Mouse (Mus musculus) forebrain, embryonic 12.5 days (tissue): ENCODE measurements at regions not wholly inside any gene's neighbourhood (a gene's known extent, or its start where the extent isn't known, plus 50 kb on each side); places are given as distances from the start of the nearest gene placed in this dataset.
A peak's percentile ranks its signal among the peaks of the same experiment; 100 is the strongest.

Experiments
- ATAC-seq: fragments of 200-750 bp; cut with Nextera tagmentation; 2 replicates; pipeline ENCODE4 v1.8.0; 2017; ENCODE audit warnings: moderate TSS enrichment; ENCODE audit not compliant: low FRiP score
- H3K27ac ChIP-seq: fragments of 300-500 bp; sonication (generic); 2 replicates; pipeline ENCODE4 v1.5.1; 2016; ENCODE audit warnings: mild to moderate bottlenecking
- H3K27me3 ChIP-seq: fragments of 300-500 bp; sonication (generic); 2 replicates; pipeline ENCODE4 v1.6.1; 2016; ENCODE audit warnings: mild to moderate bottlenecking
- H3K36me3 ChIP-seq: fragments of 300-500 bp; sonication (generic); replicated peaks from 2 replicates; pipeline ENCODE4 v1.6.1; 2016; ENCODE audit warnings: mild to moderate bottlenecking
- H3K4me1 ChIP-seq: fragments of 300-500 bp; sonication (generic); 2 replicates; pipeline ENCODE4 v1.6.1; 2016
- H3K4me2 ChIP-seq: fragments of 300-500 bp; sonication (generic); 2 replicates; pipeline ENCODE4 v1.6.1; 2016; ENCODE audit warnings: mild to moderate bottlenecking, moderate library complexity
- H3K4me3 ChIP-seq: fragments of 300-500 bp; sonication (generic); replicated peaks from 2 replicates; pipeline ENCODE4 v1.5.1; 2016; ENCODE audit warnings: mild to moderate bottlenecking
- H3K9ac ChIP-seq: fragments of 300-500 bp; sonication (generic); 2 replicates; pipeline ENCODE4 v1.6.1; 2016; ENCODE audit warnings: mild to moderate bottlenecking
- H3K9me3 ChIP-seq: fragments of 300-500 bp; sonication (generic); 2 replicates; pipeline ENCODE4 v1.6.1; 2016
- WGBS: fragments of 180-500 bp; shearing (Covaris S2); methylation state at CpG from one replicate; pipeline ENCODE4 v1.1.7; 2016; 5-methylcytosine and 5-hydroxymethylcytosine counted together

DNA sequence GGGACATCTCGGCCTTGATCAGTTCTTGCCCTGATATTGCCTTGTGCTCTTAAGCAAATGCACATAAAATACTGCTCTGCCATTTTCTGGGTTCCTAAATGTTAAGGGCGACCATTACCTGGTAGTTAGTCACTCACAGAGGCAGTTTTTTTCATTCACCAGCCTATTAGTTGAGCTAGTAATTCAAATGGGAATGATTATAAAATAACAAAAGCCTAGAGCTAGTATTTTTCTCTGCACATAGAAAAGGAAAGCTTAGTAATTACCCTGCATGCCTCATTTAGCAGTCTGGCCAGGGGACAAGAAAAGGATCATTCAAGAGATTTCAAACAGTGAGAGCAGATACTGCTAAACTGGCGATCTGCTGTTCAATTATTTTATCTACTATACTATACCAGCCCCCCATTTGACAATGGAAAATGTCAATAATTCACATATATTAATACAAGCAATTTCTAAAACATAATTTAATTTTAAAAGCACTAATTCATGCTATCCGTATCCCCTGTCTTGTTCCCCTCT lies 645.1 kb downstream of the Pdha2 start:
- Histone ChIP-seq H3K4me3 (no peak overlapping the region), H3K27me3 (no peaks in the 10 kb centered on the region), H3K4me2 (no peak overlapping the region), H3K9ac (no peak overlapping the region), H3K9me3 (no peaks in the 10 kb centered on the region), H3K27ac (no peak overlapping the region), H3K36me3 (no peaks in the 10 kb centered on the region), H3K4me1 (no peaks in the 10 kb centered on the region)
- ATAC-seq = peak; percentile 57; the same call in 1 of the 2 replicates
- WGBS = 44% methylated on average over 4 of the region's 4 CpGs

DNA sequence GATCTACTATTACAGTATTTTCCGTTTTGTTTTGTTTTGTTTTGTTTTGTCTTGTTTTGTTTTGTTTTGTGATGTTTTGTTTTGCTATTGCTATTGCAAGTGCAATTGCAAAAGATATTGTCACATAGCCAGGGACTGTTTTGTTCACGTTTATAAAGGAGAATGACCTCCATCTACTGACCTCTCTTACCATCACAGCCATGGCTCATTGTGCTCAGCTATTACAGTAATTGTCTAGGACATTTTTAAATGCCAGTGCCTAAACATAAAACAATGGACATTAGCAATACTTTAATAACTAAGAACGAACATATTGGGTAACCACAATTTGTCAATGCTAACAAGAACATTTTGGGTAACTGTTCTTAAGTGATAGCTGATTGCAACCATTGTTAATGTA lies 657.4 kb downstream of the Pdha2 start:
- Histone ChIP-seq H3K27me3 (no peaks in the 10 kb centered on the region), H3K36me3 (no peaks in the 10 kb centered on the region), H3K9ac (no peak overlapping the region), H3K27ac (no peak overlapping the region), H3K4me3 (no peak overlapping the region), H3K4me1 (no peaks in the 10 kb centered on the region), H3K9me3 (no peaks in the 10 kb centered on the region), H3K4me2 (no peak overlapping the region)
- ATAC-seq = no peak
- WGBS = 74% methylated on average over 3 of the region's 3 CpGs

GRCm38 (mm10) chr3:140548483-140548882 lies 663.7 kb downstream of the Pdha2 start:
- H3K4me3 ChIP-seq = no peak overlapping the region
- WGBS = 81% methylated on average over 3 of the region's 3 CpGs
- ATAC-seq = no peak

GRCm38 (mm10) chr3:140531747-140532502 lies 680.2 kb downstream of the Pdha2 start:
- 74% methylated on average over 6 of the region's 6 CpGs for WGBS
- ATAC-seq = no peak
- no peaks in the 10 kb centered on the region for H3K9me3 ChIP-seq
- H3K27ac ChIP-seq = no peak overlapping the region
- no peaks in the 10 kb centered on the region for H3K4me1 ChIP-seq
- H3K36me3 ChIP-seq = no peaks in the 10 kb centered on the region
- H3K9ac ChIP-seq = no peak overlapping the region
- no peak overlapping the region for H3K4me2 ChIP-seq
- H3K4me3 ChIP-seq = no peak overlapping the region
- no peaks in the 10 kb centered on the region for H3K27me3 ChIP-seq

More at GRCm38 (mm10) chr3:140548483-140548882, 663.7 kb downstream of the Pdha2 start:
- no peaks in the 10 kb centered on the region for H3K27me3 ChIP-seq
- H3K4me2 ChIP-seq = no peak overlapping the region
- no peak overlapping the region for H3K9ac ChIP-seq
- H3K27ac ChIP-seq = no peak overlapping the region
- no peaks in the 10 kb centered on the region for H3K36me3 ChIP-seq
- no peaks in the 10 kb centered on the region for H3K4me1 ChIP-seq
- H3K9me3 ChIP-seq = no peaks in the 10 kb centered on the region

- no peaks in the 10 kb centered on the region for H3K9me3 ChIP-seq
- no peak for ATAC-seq
- H3K9ac ChIP-seq = no peak overlapping the region
- no peak overlapping the region for H3K4me2 ChIP-seq
- H3K27ac ChIP-seq = no peak overlapping the region
- no peaks in the 10 kb centered on the region for H3K4me1 ChIP-seq
- no peaks in the 10 kb centered on the region for H3K36me3 ChIP-seq
- H3K4me3 ChIP-seq = no peak overlapping the region
- no peaks in the 10 kb centered on the region for H3K27me3 ChIP-seq
Measured at GRCm38 (mm10) chr3:140521653-140522278, 690.4 kb downstream of the Pdha2 start.

GRCm38 (mm10) chr3:140510835-140511234 lies 701.3 kb downstream of the Pdha2 start:
- H3K4me3 ChIP-seq = no peak overlapping the region
- no peak overlapping the region for H3K27ac ChIP-seq
- H3K27me3 ChIP-seq = no peaks in the 10 kb centered on the region
- H3K9me3 ChIP-seq = no peaks in the 10 kb centered on the region
- H3K36me3 ChIP-seq = no peaks in the 10 kb centered on the region
- ATAC-seq = no peak
- H3K4me2 ChIP-seq = no peak overlapping the region
- no peaks in the 10 kb centered on the region for H3K4me1 ChIP-seq
- no peak overlapping the region for H3K9ac ChIP-seq

DNA sequence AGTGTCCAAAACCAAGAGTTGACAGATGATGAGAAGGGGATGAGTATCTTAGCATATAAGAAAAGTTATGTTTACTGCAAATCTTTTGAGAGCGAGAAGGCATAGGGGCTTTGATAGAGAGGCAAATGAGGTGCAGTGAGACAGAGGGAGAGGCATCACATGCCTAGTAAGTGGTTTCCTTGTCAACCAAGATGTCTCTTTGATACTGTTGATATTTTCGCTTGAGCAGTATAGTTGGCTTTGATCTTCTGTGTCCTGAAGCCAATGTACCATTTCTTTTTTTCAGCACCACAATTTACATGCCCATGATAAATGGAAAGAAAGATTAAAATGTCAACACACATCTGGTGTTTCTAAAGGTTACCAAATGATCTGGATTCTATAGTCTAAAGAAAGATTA lies 702.1 kb downstream of the Pdha2 start:
- Histone ChIP-seq H3K4me3 (no peak overlapping the region), H3K9me3 (no peaks in the 10 kb centered on the region), H3K36me3 (no peaks in the 10 kb centered on the region), H3K9ac (no peak overlapping the region), H3K27me3 (no peaks in the 10 kb centered on the region), H3K27ac (no peak overlapping the region), H3K4me2 (no peak overlapping the region), H3K4me1 (no peaks in the 10 kb centered on the region)
- no peak for ATAC-seq
- 85% methylated on average over 2 of the region's 2 CpGs for WGBS

- H3K9me3 ChIP-seq = no peaks in the 10 kb centered on the region
- no peak overlapping the region for H3K4me2 ChIP-seq
- H3K4me1 ChIP-seq = no peaks in the 10 kb centered on the region
- no peak overlapping the region for H3K27ac ChIP-seq
- no peak overlapping the region for H3K4me3 ChIP-seq
- no peak overlapping the region for H3K9ac ChIP-seq
- H3K36me3 ChIP-seq = no peaks in the 10 kb centered on the region
- 90% methylated on average over 1 of the region's 1 CpGs for WGBS
- no peak for ATAC-seq
- H3K27me3 ChIP-seq = no peaks in the 10 kb centered on the region
Measured at GRCm38 (mm10) chr3:140494134-140494533, 718.0 kb downstream of the Pdha2 start.

DNA sequence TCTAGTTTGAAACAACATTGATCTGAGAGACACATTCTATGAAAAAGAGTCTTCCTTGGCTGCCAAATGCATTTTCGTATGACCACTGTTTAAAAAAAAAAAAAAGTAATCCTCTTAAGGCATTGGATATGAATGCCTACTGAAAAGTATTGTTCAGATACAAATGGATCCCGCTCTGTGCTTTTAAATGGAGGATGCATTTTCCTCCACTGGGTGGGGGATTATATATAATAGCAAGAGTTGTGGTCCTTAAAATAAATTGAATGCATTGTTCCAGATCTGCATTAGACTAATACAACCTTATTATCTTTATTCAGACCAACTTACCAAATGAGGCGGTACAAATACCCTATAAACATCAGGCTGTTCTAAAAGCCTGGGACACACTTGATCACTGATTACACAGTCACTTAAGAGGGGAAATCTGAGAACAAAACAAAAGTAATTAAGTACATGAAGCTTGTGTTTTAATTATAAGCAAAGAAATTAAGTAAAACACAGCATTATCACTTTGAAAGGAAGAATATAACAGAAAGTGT lies 734.4 kb downstream of the Pdha2 start:
- Histone ChIP-seq H3K9ac (no peak overlapping the region), H3K4me1 (peaks cover 6% of the 10 kb centered on the region), H3K27ac (no peak overlapping the region), H3K36me3 (no peaks in the 10 kb centered on the region), H3K9me3 (no peaks in the 10 kb centered on the region), H3K4me3 (no peak overlapping the region), H3K4me2 (no peak overlapping the region), H3K27me3 (peaks cover 13% of the 10 kb centered on the region)
- peak; percentile 56; the same call in 1 of the 2 replicates for ATAC-seq
- 10% methylated on average over 3 of the region's 3 CpGs for WGBS

DNA sequence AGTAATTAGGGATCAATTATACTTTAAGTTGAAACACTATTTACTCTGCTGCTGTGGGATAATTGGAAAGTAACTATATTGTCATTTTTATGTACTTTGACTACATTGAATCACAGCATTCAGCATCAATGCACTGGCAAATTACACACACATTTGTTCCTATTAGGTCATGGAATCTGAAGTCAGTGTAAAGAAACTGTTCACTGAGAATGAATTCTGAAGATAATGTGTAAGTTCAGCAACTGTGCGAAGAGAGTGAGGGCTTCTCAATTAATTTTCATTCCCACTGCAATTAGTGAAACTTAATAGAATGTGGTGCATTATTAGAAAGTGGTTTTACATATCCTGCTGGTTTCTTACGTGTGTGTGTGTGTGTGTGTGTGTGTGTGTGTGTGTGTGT lies 735.6 kb downstream of the Pdha2 start:
- H3K4me2 ChIP-seq = no peak overlapping the region
- no peak overlapping the region for H3K27ac ChIP-seq
- H3K9me3 ChIP-seq = no peaks in the 10 kb centered on the region
- WGBS = 12% methylated on average over 2 of the region's 2 CpGs
- no peaks in the 10 kb centered on the region for H3K36me3 ChIP-seq
- H3K4me3 ChIP-seq = no peak overlapping the region
- no peak overlapping the region for H3K9ac ChIP-seq
- H3K4me1 ChIP-seq = peaks cover 6% of the 10 kb centered on the region
- H3K27me3 ChIP-seq = peaks cover 13% of the 10 kb centered on the region
- ATAC-seq = peak; percentile 52; the same call in 1 of the 2 replicates

DNA sequence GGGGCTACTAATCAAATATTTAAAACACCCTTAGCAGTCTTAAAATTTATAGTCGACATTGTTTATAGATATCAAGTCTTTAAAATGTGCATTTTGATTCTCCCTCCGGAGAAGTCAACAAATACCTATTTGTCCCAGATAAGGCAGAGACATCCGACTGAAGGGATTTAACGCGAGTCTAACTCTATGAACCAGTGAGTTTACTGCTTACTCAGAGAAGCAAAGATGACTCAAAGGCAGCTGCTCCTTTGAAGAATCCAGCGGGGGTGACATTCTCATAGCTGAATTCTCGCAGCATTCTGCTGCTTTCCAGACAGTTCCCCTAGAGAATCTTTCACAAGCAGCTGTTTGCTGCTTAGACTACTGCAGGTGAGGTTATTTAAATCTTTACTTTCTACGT lies 759.6 kb downstream of the Pdha2 start:
- H3K27ac ChIP-seq = no peak overlapping the region
- 83% methylated on average over 8 of the region's 8 CpGs for WGBS
- H3K36me3 ChIP-seq = no peaks in the 10 kb centered on the region
- H3K4me2 ChIP-seq = no peak overlapping the region
- H3K9ac ChIP-seq = no peak overlapping the region
- no peaks in the 10 kb centered on the region for H3K9me3 ChIP-seq
- no peaks in the 10 kb centered on the region for H3K27me3 ChIP-seq
- H3K4me1 ChIP-seq = no peaks in the 10 kb centered on the region; the same call in 1 of the 2 replicates
- H3K4me3 ChIP-seq = no peak overlapping the region
- ATAC-seq = no peak

DNA sequence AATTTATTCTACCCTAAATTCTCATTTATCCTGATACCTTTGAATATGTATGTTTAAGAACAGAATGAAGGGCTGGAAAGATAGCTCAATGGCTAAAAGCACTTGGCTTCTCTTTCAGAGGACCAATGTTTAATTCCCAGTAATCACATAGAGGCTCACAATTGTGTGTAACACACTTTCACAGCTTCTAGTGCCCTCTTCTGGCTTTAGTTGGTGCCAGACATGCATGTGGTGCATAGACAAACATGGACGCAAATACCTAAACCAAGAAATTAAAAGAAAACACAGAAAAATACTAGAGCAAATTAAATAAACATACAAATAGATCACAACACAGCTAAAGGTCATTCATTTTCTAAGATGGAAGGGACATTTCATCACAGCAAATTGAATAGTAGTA lies 761.0 kb downstream of the Pdha2 start:
- H3K9me3 ChIP-seq = no peaks in the 10 kb centered on the region

More for the DNA sequence above, 761.0 kb downstream of the Pdha2 start:
- Histone ChIP-seq H3K27me3 (no peaks in the 10 kb centered on the region), H3K27ac (no peak overlapping the region), H3K9ac (no peak overlapping the region), H3K4me3 (no peak overlapping the region), H3K4me1 (no peaks in the 10 kb centered on the region; the same call in 1 of the 2 replicates), H3K4me2 (no peak overlapping the region), H3K36me3 (no peaks in the 10 kb centered on the region)
- 98% methylated on average over 1 of the region's 1 CpGs for WGBS
- ATAC-seq = no peak
